Mouse (Mus musculus) C3H10T1/2 (cell line): Measurements from ENCODE around the gene Ahsg. TPM values are rescaled to one million over a fixed set of nuclear protein-coding genes. Genes with fewer than 3 reads are reported as not detected.

Experiments
- polyA plus RNA-seq, 2 experiments: library from polyadenylated mRNA; unstranded; fragments of >200 nt; fragmentation: generic; extraction: Trizol; gene quantifications; one replicate each; pipeline ENCODE4 v1.2.1; 2012; ENCODE audit warnings: missing spikeins in 2 of 2

The Ahsg gene
- not detected for polyA plus RNA-seq

DNA sequence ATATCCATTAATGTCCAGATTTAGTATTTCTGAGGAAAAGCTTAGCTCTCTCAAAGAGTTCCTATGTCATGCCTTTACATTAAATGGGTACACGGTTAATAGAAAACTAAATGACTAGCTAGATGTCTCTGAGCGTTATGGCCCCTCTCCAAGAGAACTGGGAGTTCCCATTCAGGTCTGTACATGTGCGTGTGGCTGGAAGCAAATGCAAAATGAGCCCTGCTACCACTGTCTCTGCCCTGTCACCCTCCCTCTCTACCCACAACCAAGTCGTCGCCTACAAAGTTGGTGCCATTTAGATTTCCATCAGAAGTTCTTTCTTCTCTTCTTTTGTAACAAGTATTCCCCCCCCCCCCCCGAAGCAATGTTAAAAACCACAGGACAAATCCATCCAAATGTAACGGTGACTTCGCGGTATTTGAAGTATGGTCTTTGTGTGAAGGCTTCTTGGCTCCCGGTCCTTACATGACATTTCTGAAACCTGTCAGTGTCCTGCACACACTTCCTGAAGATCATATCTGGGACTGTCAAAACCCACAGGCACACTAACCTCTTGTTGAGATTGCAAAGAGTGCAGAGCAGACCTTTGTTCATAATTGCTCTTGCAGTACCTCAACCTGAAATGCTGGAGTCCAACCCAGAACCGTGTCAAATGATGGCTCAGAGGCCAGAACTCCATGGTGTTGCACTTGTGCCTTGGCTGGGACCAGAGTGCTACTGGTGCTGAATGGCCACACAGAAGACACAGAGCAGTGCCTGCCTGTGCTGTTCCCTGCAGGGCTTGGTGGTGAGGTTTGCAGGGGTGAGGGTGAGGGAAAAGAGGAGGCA is at the start of gene Ahsg:
TSS of gene Ahsg (plus strand) at position 595 of the 828 bp plus-strand sequence.

DNA sequence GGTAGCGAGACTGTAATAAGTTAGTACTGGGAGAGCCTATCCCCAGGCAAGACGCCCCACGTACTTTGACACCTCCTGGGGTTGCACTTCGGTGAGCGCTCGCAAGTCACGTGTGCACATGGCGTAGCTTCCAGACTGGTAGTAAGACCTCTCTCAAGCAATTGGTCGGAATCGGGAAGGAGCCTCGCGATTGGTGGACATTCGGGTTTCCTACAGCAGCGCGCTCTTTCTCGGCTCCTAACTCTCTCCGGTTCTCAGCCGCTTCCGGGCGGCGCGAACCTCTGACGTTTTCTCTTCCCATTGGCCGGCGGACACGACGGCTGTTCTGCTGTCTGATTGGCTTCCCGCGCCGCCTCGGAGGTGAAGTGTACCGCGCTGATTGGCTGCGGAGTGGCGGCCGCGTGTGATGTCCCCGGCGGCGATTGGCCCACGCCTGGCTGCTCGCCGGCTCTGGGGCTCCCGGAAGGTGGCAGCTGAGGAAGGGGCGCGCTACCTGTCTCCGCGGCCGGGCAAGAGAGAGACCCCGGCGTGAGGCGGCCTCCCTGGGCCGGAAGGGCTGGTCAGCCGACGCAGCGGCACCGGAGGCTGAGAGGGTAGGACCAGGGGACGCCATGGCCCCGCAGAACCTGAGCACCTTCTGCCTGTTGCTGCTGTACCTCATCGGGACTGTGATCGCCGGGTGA is 33.5 kb upstream of the Ahsg start, which contains the start of the genes Tbccd1 and Dnajb11:
TSS of gene Tbccd1 (minus strand) at position 239 of the 683 bp plus-strand sequence.
TSS of gene Dnajb11 (plus strand) at position 415 of the 683 bp plus-strand sequence.

DNA sequence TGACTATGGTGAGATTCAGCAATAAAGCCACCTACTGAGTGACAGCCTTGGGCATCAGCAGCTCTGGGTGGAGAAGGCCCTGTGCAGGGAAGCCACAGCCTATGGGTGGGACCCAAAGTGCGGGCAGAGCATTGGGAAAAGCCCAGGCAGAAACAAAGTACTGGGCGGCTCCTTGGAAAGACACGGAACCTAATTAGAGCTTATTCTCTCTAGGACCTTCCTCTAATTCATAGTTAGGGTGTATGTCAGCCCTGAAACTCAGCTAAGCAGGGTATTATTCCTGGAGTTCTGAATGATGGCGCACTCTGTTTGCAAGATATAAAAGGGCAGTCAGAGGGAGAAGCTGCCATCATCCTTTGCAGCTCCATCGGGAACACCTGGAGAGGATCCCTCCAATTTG is 27.0 kb downstream of the Ahsg start, which contains the start of gene Fetub:
TSS of gene Fetub (plus strand) at position 301 of the 400 bp plus-strand sequence.

Other genes starting within 250 kb of the Ahsg start
- gene Dgkg, start 234.1 kb upstream of the Ahsg start, polyA plus RNA-seq, result not detected
- gene Crygs, start 79.7 kb upstream of the Ahsg start, polyA plus RNA-seq, result 1 to 10 TPM in 1 of 2 experiments, under 1 TPM in 1; 0.07 to 1.1 TPM
- 10 to 100 TPM in 1 of 2 experiments, 1 to 10 TPM in 1; 2.3 to 12.7 TPM for gene Tbccd1, start 33.6 kb upstream of the Ahsg start, polyA plus RNA-seq
- gene Dnajb11, start 33.4 kb upstream of the Ahsg start, polyA plus RNA-seq, result 10 to 100 TPM; 24.1 to 55.5 TPM
- 1 to 10 TPM; 5.5 to 8.3 TPM for gene Fetub, start 27.1 kb downstream of the Ahsg start, polyA plus RNA-seq
- gene Hrg, start 59.8 kb downstream of the Ahsg start, polyA plus RNA-seq, result not detected
- gene Kng2, start 138.2 kb downstream of the Ahsg start, polyA plus RNA-seq, result under 1 TPM in 1 of 2 experiments, not detected in 1; 0.37 TPM
- gene Kng1, start 166.6 kb downstream of the Ahsg start, polyA plus RNA-seq, result under 1 TPM in 1 of 2 experiments, not detected in 1; 0.02 TPM
- gene Eif4a2, start 216.2 kb downstream of the Ahsg start, polyA plus RNA-seq, result 100 to 1,000 TPM in 1 of 2 experiments, 1 to 10 TPM in 1; 4.4 to 124 TPM
- 10 to 100 TPM; 11.0 to 21.8 TPM for gene Rfc4, start 236.5 kb downstream of the Ahsg start, polyA plus RNA-seq